Mouse (Mus musculus) CH12.LX (cell line): Measurements from ENCODE around the gene Wdfy1. TPM values are rescaled to one million over a fixed set of nuclear protein-coding genes. Genes with fewer than 3 reads are reported as not detected.

Experiments
- DNase-seq: peaks from one replicate; pipeline ENCODE4 v3.0.0-alpha.2; 2013; ENCODE audit errors: extremely low read depth
- H3K27ac ChIP-seq: 2 replicates; pipeline ENCODE4 v1.5.1; 2012; ENCODE audit warnings: low read depth, mild to moderate bottlenecking, control low read depth, moderate library complexity; ENCODE audit not compliant: insufficient read depth
- H3K27me3 ChIP-seq: replicated peaks from 2 replicates; pipeline ENCODE3; 2012; ENCODE audit warnings: inconsistent platforms
- H3K36me3 ChIP-seq, 2 experiments: replicated peaks in 1 of 2; 2 replicates each; pipeline versions ENCODE3 to v1.6.1; 2012; ENCODE audit warnings: inconsistent platforms in 1 of 2, low read length in 1 of 2, mild to moderate bottlenecking in 1 of 2, mixed read lengths in 1 of 2, moderate library complexity in 1 of 2; ENCODE audit not compliant: control insufficient read depth in 1 of 2, insufficient read depth in 1 of 2
- H3K4me1 ChIP-seq, 2 experiments: 2 replicates each; pipeline ENCODE4 v1.6.1; 2012; ENCODE audit warnings: inconsistent platforms in 1 of 2, moderate library complexity in 1 of 2; ENCODE audit not compliant: insufficient read depth in 2 of 2, control insufficient read depth in 1 of 2
- H3K4me2 ChIP-seq: 2 replicates; pipeline ENCODE4 v1.6.1; 2012; ENCODE audit warnings: low read depth, mild to moderate bottlenecking, control low read depth; ENCODE audit not compliant: poor library complexity, insufficient read depth, severe bottlenecking
- H3K4me3 ChIP-seq, 3 experiments: fragments of 150-350 bp in 1 of 3; sonication (generic) in 1 of 3; replicated peaks in 1 of 3; 2 replicates each; pipeline versions ENCODE3 to v1.5.1; 2011 to 2012; ENCODE audit warnings: low read depth in 2 of 3, low read length in 2 of 3, mild to moderate bottlenecking in 2 of 3, moderate library complexity in 2 of 3, control low read depth in 1 of 3, improper control_type of control experiment in 1 of 3, inconsistent platforms in 1 of 3, mixed read lengths in 1 of 3; ENCODE audit not compliant: poor library complexity in 1 of 3
- H3K79me2 ChIP-seq: replicated peaks from 2 replicates; pipeline ENCODE4 v1.6.1; 2012; ENCODE audit warnings: mild to moderate bottlenecking, moderate library complexity; ENCODE audit not compliant: control insufficient read depth, poor library complexity, insufficient read depth, severe bottlenecking; ENCODE audit errors: extremely low read depth
- H3K9ac ChIP-seq: 2 replicates; pipeline ENCODE4 v1.6.1; 2012; ENCODE audit warnings: low read depth, mild to moderate bottlenecking, control low read depth, moderate library complexity; ENCODE audit not compliant: insufficient read depth
- H3K9me3 ChIP-seq: replicated peaks from 2 replicates; pipeline ENCODE3; 2012; ENCODE audit warnings: low read length, inconsistent platforms, mixed read lengths
- BHLHE40 ChIP-seq: IDR thresholded peaks from 2 replicates; pipeline ENCODE4 v1.6.1; 2011; ENCODE audit warnings: mild to moderate bottlenecking, low read depth, low read length, improper control_type of control experiment
- CHD1 ChIP-seq: IDR thresholded peaks from 2 replicates; pipeline ENCODE4 v1.6.1; 2012; ENCODE audit warnings: low read depth, low read length, improper control_type of control experiment, inconsistent platforms
- CTCF ChIP-seq, 2 experiments: IDR thresholded peaks in 1 of 2; conservative IDR thresholded peaks in 1 of 2; 2 replicates each; pipeline ENCODE4 v1.5.1; 2011 to 2012; ENCODE audit warnings: low read depth in 2 of 2, low read length in 2 of 2, improper control_type of control experiment in 1 of 2, inconsistent platforms in 1 of 2, mild to moderate bottlenecking in 1 of 2, moderate library complexity in 1 of 2
- E2F4 ChIP-seq: IDR thresholded peaks from 2 replicates; pipeline ENCODE4 v1.6.1; 2011; ENCODE audit warnings: low read depth, low read length, improper control_type of control experiment; ENCODE audit not compliant: insufficient replicate concordance
- EP300 ChIP-seq: IDR thresholded peaks from 2 replicates; pipeline ENCODE4 v1.6.1; 2011; ENCODE audit warnings: low read length, improper control_type of control experiment
- GABPA ChIP-seq: IDR thresholded peaks from 2 replicates; pipeline ENCODE4 v1.6.1; 2012; ENCODE audit warnings: low read depth, low read length, improper control_type of control experiment, inconsistent platforms; ENCODE audit not compliant: insufficient replicate concordance
- HCFC1 ChIP-seq: IDR thresholded peaks from 2 replicates; pipeline ENCODE4 v1.6.1; 2012; ENCODE audit warnings: low read depth, mild to moderate bottlenecking, inconsistent platforms, low read length, improper control_type of control experiment
- MAFK ChIP-seq: IDR thresholded peaks from 2 replicates; pipeline ENCODE4 v1.6.1; 2011; ENCODE audit warnings: low read length, improper control_type of control experiment; ENCODE audit not compliant: insufficient replicate concordance
- MAX ChIP-seq: IDR thresholded peaks from 2 replicates; pipeline ENCODE4 v1.6.1; 2011; ENCODE audit warnings: low read length, improper control_type of control experiment
- MXI1 ChIP-seq: IDR thresholded peaks from 2 replicates; pipeline ENCODE4 v1.6.1; 2011; ENCODE audit warnings: mild to moderate bottlenecking, low read depth, low read length, improper control_type of control experiment
- MYC ChIP-seq: IDR thresholded peaks from 2 replicates; pipeline ENCODE4 v1.6.1; 2011; ENCODE audit warnings: low read depth, mild to moderate bottlenecking, improper control_type of control experiment, low read length
- NELFE ChIP-seq: IDR thresholded peaks from 2 replicates; pipeline ENCODE4 v1.6.1; 2011; ENCODE audit warnings: low read depth, low read length, improper control_type of control experiment
- NRF1 ChIP-seq: IDR thresholded peaks from 2 replicates; pipeline ENCODE4 v1.6.1; 2014; ENCODE audit warnings: low read depth, mild to moderate bottlenecking, inconsistent platforms, low read length, improper control_type of control experiment, moderate library complexity
- POLR2A ChIP-seq: IDR thresholded peaks from 2 replicates; pipeline ENCODE4 v1.6.1; 2011; ENCODE audit warnings: low read depth, mild to moderate bottlenecking, improper control_type of control experiment, low read length
- RAD21 ChIP-seq: IDR thresholded peaks from 2 replicates; pipeline ENCODE4 v1.6.1; 2011; ENCODE audit warnings: low read depth, mild to moderate bottlenecking, low read length, improper control_type of control experiment, moderate library complexity
- SIN3A ChIP-seq: IDR thresholded peaks from 2 replicates; pipeline ENCODE4 v1.6.1; 2012; ENCODE audit warnings: low read length, improper control_type of control experiment, inconsistent platforms
- TBP ChIP-seq: conservative IDR thresholded peaks from 2 replicates; pipeline ENCODE4 v1.6.1; 2011; ENCODE audit warnings: low read depth, low read length, improper control_type of control experiment
- TCF12 ChIP-seq: IDR thresholded peaks from 2 replicates; pipeline ENCODE4 v1.6.1; 2014; ENCODE audit warnings: low read depth, mild to moderate bottlenecking, inconsistent platforms, low read length, improper control_type of control experiment
- UBTF ChIP-seq: IDR thresholded peaks from 2 replicates; pipeline ENCODE4 v1.6.1; 2012; ENCODE audit warnings: low read depth, mild to moderate bottlenecking, inconsistent platforms, low read length, improper control_type of control experiment, moderate library complexity
- USF1 ChIP-seq: IDR thresholded peaks from 2 replicates; pipeline ENCODE4 v1.6.1; 2014; ENCODE audit warnings: low read depth, mild to moderate bottlenecking, inconsistent platforms, low read length, improper control_type of control experiment
- ZC3H11A ChIP-seq: IDR thresholded peaks from 2 replicates; pipeline ENCODE4 v1.6.1; 2012; ENCODE audit warnings: low read depth, mild to moderate bottlenecking, inconsistent platforms, low read length, improper control_type of control experiment
- ZKSCAN1 ChIP-seq: IDR thresholded peaks from 2 replicates; pipeline ENCODE4 v1.6.1; 2012; ENCODE audit warnings: low read depth, inconsistent platforms, low read length, improper control_type of control experiment, borderline replicate concordance
- ZMIZ1 ChIP-seq: IDR thresholded peaks from 2 replicates; pipeline ENCODE4 v1.6.1; 2012; ENCODE audit warnings: low read depth, mild to moderate bottlenecking, inconsistent platforms, low read length, improper control_type of control experiment
- dilution Hi-C: fragments of 300-500 bp; cut with MboI; formaldehyde crosslinking; loops from 2 replicates; pipeline ENCODE4 v1.14.3; 2020; ENCODE audit warnings: low sequenced_read_pairs; ENCODE audit not compliant: extremely low pct_unique_long_range_greater_than_20kb, extremely low pct_ligation_motif_present
- in situ Hi-C: fragments of 300-500 bp; cut with MboI; formaldehyde crosslinking; loops from 3 replicates; pipeline ENCODE4 v1.14.3; 2019; ENCODE audit warnings: low sequenced_read_pairs, low pct_ligation_motif_present, low pct_unique_long_range_greater_than_20kb, mixed read lengths
- polyA plus RNA-seq: library from polyadenylated mRNA; unstranded; fragments of >175 nt; gene quantifications from 2 replicates; pipeline ENCODE4 v1.2.1, GENCODE M21; 2012; ENCODE audit warnings: low read depth; ENCODE audit not compliant: insufficient read length
- total RNA-seq, 2 experiments: library from RNA; depleted of rRNA; stranded (reverse); fragments of 300-350 nt in 1 of 2; fragments of >200 nt in 1 of 2; gene quantifications; 2 replicates each; pipeline ENCODE4 v1.2.3; 2012 to 2014

The Wdfy1 gene
- total and polyA plus RNA-seq, 3 experiments: 56.3 to 86.3 (median 70.6) TPM

DNA sequence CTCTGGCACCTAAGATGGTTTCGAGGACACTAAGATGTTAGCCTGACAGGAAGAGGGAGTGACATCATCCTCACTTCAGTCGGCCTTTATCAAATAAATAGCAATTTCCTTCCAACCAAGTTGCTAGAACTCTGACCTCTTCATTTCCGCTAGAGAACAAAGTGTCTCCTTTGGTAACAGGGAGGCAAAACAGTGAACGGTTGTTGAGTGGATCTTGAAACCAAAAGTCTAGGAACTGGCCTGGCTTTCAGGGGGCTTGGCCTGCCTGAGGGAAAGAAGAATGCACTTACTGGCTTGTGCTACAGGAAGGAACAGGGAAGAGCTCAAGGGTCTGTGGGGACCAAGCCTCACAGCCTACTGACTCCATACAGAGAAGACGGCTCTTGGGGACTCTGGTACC lies 24.8 kb downstream of the Wdfy1 start:
- in situ Hi-C loops: loop anchor here (25.0 kb wide), 1 partner anchor 736 kb away; no protein-coding TSS in a partner anchor
- Histone ChIP-seq H3K27ac (no peak overlapping the region), H3K27me3 (no peaks in the 10 kb centered on the region)

DNA sequence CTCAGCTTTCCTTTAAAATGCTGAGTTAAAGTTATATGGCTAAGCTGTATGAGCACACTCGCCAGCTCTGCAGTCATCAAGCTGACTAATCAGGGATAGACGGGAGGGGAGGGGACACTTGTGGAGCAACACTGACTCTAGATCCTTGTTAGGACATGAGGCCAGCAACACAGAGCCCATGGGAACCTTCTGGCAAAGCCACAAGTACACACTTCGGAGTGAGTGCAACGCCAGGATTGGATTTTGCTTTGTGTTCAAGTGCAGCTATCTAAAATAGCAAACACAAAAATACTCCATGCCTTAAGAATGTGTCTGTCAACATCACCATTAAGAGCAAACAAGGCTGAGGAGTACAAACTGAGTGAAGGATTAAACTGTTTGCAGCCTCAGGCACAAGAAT lies 29.9 kb downstream of the Wdfy1 start:
- DNase-seq: no peak
- Histone ChIP-seq H3K27me3 (no peaks in the 10 kb centered on the region), H3K9ac (no peak overlapping the region), H3K4me2 (no peak overlapping the region), H3K9me3 (peaks cover 4% of the 10 kb centered on the region), H3K36me3 (peaks cover 4 to 71% of the 10 kb centered on the region in 2 experiments), H3K4me1 (peaks cover 2 to 16% of the 10 kb centered on the region in 2 experiments; a peak in 2 of 4 replicates), H3K4me3 (no peak overlapping the region), H3K79me2 (peaks cover 5% of the 10 kb centered on the region), H3K27ac (no peak overlapping the region)
- in situ Hi-C loops: no loop called here
- dilution Hi-C loops: no loop called here
- TF ChIP-seq MXI1 (no peak), ZKSCAN1 (no peak), HCFC1 (no peak), CTCF (conservative IDR thresholded peaks at IDR 0.05 in 1 of 2, IDR thresholded peaks at IDR 0.05 in 1 of 2; ENCODE audit: low read depth in 2 of 2, low read length in 2 of 2) (no peak), E2F4 (no peak), MAX (no peak), USF1 (no peak), CHD1 (no peak)

More for the DNA sequence above, 24.8 kb downstream of the Wdfy1 start:
- DNase-seq: no peak
- dilution Hi-C loops: no loop called here
- H3K79me2 ChIP-seq: peaks cover 9% of the 10 kb centered on the region
- H3K4me3 ChIP-seq: no peak overlapping the region
- peaks cover 9 to 82% of the 10 kb centered on the region in 2 experiments for H3K36me3 ChIP-seq
- no peak overlapping the region for H3K4me2 ChIP-seq
- peaks cover 6% of the 10 kb centered on the region for H3K9me3 ChIP-seq
- TF ChIP-seq POLR2A (no peak), UBTF (no peak), EP300 (no peak), NRF1 (no peak), MYC (no peak), SIN3A (no peak), TBP (no peak), TCF12 (no peak), ZMIZ1 (no peak), RAD21 (no peak), ZC3H11A (no peak), MXI1 (no peak), NELFE (no peak), GABPA (no peak), CTCF (conservative IDR thresholded peaks at IDR 0.05 in 1 of 2, IDR thresholded peaks at IDR 0.05 in 1 of 2; ENCODE audit: low read depth in 2 of 2, low read length in 2 of 2) (no peak), MAFK (no peak), BHLHE40 (no peak)
- TF ChIP-seq, all 38 proteins: peak for 0
- Histone ChIP-seq H3K9ac (no peak overlapping the region), H3K4me1 (peaks cover 11 to 50% of the 10 kb centered on the region in 2 experiments)
